Mouse (Mus musculus): ENCODE measurements around the gene Hoxd9. TPM values are rescaled to one million over a fixed set of nuclear protein-coding genes. Genes with fewer than 3 reads are reported as not detected.
A peak's percentile ranks its signal among the peaks of the same experiment; 100 is the strongest.

Hoxd9 gene
- polyA plus RNA-seq, 1 experiment from 2014 or later = 0.52 TPM

- DNase-seq (ENCODE audit: low spot score) = no peak
Measured at GRCm38 (mm10) chr2:74696442-74697335, 838 bp upstream of the Hoxd9 start.

- DNase-seq (ENCODE audit: low spot score) = no peak
Measured at GRCm38 (mm10) chr2:74698201-74699052, 900 bp downstream of the Hoxd9 start.

- no peak for DNase-seq (ENCODE audit: low spot score)
Measured at GRCm38 (mm10) chr2:74699053-74699430, 1.5 kb downstream of the Hoxd9 start.

GRCm38 (mm10) chr2:74699664-74700545 lies 2.4 kb downstream of the Hoxd9 start:
- DNase-seq (ENCODE audit: low spot score) = no peak

DNA sequence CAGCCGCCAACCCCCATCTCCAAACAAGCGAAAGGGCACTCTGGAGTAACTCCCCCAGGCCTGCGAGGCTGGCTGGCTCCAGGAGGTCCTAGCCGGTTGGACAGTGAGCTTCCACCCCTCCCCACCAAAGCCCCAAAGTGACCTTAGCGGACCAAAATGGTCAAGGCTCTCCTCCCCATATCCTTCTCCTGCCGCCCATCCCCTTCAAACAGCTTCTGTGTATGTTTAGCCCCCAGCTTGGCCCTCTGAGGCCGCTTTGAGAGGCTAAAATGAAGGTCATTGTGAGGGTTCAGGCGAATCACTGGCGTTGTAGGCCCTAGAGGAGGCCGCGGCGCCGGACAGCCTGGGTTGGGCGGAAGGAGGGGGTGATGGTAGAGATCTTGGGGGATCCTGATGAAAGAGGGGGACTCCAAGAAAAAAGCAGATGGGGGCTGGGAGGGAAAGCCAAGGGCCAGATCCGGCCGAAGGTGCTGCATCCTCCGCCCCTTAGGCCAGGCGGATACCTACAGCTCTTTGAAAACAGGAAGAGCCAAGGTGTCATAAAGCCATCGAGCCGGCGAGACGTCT lies 3.1 kb downstream of the Hoxd9 start:
- DNase-seq (ENCODE audit: low spot score) = no peak

- peak; percentile 67 for DNase-seq (ENCODE audit: low spot score)
Measured at GRCm38 (mm10) chr2:74701949-74702819, 4.7 kb downstream of the Hoxd9 start.

GRCm38 (mm10) chr2:74702820-74703219 lies 5.3 kb downstream of the Hoxd9 start:
- DNase-seq (ENCODE audit: low spot score) = no peak

DNA sequence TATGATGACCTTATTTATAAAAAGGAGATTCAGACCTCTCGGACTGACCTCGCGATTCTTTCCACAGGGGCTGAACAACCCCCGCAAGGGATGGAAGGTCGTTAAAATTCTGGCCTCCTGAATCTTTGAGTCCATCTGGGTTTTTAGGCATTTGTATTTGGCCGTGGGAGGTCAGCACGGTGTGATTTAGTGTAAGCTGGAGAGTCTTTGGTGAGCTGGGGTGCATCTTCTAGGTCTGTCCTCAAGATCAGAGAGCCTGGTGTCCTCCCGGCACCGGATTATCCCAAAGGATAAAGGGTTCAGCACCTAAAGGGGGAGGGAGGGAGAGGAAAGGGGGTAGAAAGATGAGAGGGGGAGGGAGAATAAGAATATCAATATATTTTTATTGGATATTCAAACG lies 5.8 kb downstream of the Hoxd9 start:
- no peak for DNase-seq (ENCODE audit: low spot score)

- no peak for DNase-seq (ENCODE audit: low spot score)
Measured at GRCm38 (mm10) chr2:74703720-74704392, 6.3 kb downstream of the Hoxd9 start.

GRCm38 (mm10) chr2:74704393-74704998 lies 7.0 kb downstream of the Hoxd9 start, which contains the start of gene Hoxd8:
Gene Hoxd8, plus strand, starts transcription at chr2:74704615.
- DNase-seq (ENCODE audit: low spot score) = no peak

DNA sequence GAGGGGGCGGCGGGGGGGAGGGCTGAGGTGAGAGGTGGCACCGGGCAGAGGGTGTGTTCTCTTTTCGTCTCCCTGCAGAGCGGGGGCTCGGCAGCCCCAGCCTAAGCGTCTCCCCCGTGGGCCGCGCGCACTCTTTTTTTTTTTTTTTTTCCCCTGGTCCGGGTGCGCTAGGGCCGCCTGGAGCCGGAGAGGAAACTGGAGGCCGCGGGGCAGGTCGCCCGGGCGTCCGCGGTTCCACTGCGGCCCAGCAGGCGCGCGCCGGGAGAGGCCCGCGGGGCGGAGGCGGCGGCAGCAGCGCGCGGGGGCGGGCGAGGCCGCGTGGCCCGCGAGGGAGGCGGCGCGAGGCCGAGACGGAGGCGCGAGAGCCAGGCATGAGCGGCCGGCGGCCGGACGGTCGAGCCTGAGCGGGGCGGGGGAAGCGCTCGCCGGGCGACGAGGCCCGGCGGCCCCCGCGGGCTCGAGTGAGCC lies 7.5 kb downstream of the Hoxd9 start:
- DNase-seq (ENCODE audit: low spot score) = no peak

GRCm38 (mm10) chr2:74705467-74706089 lies 8.1 kb downstream of the Hoxd9 start:
- no peak for DNase-seq (ENCODE audit: low spot score)

GRCm38 (mm10) chr2:74706393-74706960 lies 8.9 kb downstream of the Hoxd9 start:
- DNase-seq (ENCODE audit: low spot score) = no peak

GRCm38 (mm10) chr2:74707599-74707998 lies 10.1 kb downstream of the Hoxd9 start:
- DNase-seq (ENCODE audit: low spot score) = no peak

- DNase-seq (ENCODE audit: low spot score) = no peak
Measured at GRCm38 (mm10) chr2:74708676-74709075, 11.1 kb downstream of the Hoxd9 start.

GRCm38 (mm10) chr2:74709465-74710419 lies 12.2 kb downstream of the Hoxd9 start:
- DNase-seq (ENCODE audit: low spot score) = no peak
